Mouse (Mus musculus) small intestine, adult 2 months (tissue): ENCODE data around the gene Hmgn2.

Source experiments
- CTCF ChIP-seq: fragments of 200-500 bp; IDR thresholded peaks from 2 replicates; pipeline ENCODE4 v1.5.1; 2012; ENCODE audit warnings: low read depth, mild to moderate bottlenecking, control low read depth, inconsistent platforms, low read length, moderate library complexity, mixed read lengths; ENCODE audit not compliant: insufficient replicate concordance, insufficient read length; ENCODE audit errors: extremely low read depth
- POLR2A ChIP-seq: fragments of 200-500 bp; IDR thresholded peaks from 2 replicates; pipeline ENCODE4 v1.6.1; 2012; ENCODE audit warnings: low read depth, mild to moderate bottlenecking, control low read depth, inconsistent platforms, low read length, moderate library complexity

DNA sequence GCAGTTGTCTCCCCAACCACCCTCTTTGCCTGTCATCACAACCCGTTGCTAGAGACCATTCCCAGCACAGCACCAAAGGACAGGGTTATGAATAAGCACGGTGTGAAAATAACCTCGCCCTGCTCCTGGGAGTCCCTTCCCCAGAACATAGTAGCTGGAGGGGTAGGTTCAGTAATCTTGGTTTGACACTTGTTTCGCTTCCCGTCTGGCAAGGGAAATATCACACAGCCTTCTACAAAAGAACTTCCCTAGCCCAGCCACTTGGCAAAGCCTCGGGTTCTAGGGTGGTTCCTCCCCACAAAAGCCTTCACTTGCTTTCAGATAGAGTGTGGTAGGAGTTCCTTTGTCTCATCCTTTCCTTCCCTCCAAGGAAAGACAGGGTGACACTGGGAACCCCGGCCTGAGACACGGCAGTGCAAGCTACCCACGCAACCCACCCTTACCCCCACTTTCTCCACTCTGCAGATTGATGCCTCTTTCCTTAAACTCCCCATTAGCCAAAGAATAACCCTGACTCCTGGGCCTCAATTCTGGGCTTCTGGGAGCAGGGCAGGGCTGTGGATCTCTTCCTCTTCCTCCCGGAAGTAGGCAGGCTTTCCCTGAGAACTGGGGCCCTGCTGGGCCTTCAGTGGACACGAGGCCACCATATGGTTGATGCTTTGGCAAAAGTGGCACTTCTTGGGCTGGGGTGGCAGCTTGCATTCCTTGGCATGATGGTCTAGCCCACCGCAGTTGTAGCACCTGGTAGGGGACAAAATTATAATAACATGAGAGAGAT lies 37.3 kb upstream of the Hmgn2 start:
- no peak for TF ChIP-seq CTCF
- no peak for TF ChIP-seq POLR2A
